Mouse (Mus musculus): ENCODE measurements around the gene Samd1.
"Not testable (repeated sequence)": the region's sequence is repeated elsewhere in the genome, so short reads cannot be mapped to it uniquely, and the experiment has no call there.

Gene Samd1

GRCm38 (mm10) chr8:83997511-83998141 is at the start of gene Samd1:
TSS of gene Samd1 (plus strand) at chr8:83997672.
- DNase-seq = peak; percentile 57

DNA sequence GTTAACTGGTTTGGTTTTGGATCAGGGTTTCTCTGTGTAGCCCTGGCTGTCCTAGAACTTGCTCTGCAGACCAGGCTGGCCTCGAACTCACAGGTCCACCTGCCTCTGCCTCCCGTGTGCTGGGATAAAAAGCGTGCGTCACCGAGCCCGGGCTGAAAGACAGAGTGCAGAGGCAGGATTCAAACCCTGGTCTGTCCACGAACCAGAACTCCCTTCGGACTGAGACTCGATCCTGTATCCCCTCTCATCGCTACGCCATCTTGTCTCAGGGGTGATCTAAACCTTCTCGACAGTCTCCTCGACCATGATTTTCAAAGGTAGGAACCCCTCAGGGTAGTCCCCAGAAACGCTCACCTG is 42.7 kb upstream of the Samd1 start:
- DNase-seq = peak; percentile 39

DNA sequence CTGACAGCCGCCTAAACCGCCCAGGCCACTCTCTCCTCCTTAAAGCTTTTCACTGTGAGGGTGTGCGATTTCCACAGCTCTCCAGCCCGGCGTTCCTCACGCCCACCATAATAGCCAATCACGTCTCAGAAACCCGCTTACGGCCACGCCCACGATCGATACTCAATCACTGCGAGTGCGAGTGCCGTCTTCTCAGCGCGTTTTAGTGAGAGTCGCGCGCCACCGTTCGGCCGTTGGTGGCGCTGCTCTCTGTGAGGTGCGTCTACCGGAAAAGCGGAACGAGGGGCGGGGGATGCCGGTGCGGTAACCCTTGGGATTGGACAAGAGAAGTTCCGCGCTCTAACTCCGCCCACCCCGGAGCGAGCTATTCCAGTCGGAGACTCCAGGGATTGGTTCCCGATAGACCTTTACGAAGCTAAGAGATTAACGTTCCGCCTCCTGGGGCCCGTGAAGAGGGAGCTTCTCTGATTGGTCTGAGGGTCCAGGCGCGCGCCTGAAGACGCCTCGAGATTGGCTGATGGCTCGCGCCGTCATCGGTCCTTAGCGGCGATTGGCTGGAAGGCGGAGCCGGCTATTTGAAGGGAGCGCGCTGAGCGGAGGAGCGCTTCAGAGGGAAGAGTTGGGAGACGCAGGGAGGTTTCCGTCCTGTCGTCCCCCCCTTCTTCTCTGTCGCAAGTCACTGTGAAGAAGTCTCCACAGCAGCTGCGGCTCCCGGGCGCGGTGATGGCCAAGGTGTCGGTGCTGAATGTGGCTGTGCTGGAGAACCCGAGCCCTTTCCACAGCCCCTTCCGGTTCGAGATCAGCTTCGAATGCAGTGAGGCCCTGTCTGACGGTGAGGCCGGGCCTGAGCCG is 42.1 kb upstream of the Samd1 start, which contains the start of the genes Gm10644 and Asf1b:
Gene Gm10644, minus strand, starts transcription at position 100 of the 852 bp plus-strand sequence.
Gene Asf1b, plus strand, starts transcription at position 402 of the 852 bp plus-strand sequence.
- DNase-seq = peak; percentile 99

GRCm38 (mm10) chr8:83955958-83956218 is 41.6 kb upstream of the Samd1 start:
- DNase-seq = no peak

GRCm38 (mm10) chr8:83956789-83957188 is 40.7 kb upstream of the Samd1 start:
- no peak for DNase-seq

- DNase-seq = no peak
These were observed 33.3 kb upstream of the Samd1 start for GRCm38 (mm10) chr8:83964015-83964765.

- DNase-seq = no peak
These were observed 29.8 kb upstream of the Samd1 start for GRCm38 (mm10) chr8:83967701-83968100.

DNA sequence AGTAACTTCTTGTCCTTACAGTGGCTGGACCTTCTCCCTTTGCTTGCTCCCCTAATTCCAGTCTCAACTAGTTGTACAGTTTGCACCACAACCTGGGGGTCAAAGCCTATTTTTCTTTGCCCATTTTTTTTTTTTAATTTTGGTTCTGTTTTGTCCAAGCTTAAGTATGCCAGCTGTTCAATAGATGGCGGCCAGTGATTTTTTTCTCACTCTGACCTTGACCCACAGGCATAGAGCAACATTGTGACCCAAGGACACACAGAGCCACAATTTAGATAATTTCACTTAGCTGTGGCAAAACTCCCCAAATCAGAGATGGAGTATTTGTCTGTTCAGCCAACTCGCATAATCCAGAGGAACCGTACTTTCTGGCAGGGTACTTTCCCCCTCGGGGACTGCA is 26.4 kb upstream of the Samd1 start:
- no peak for DNase-seq

GRCm38 (mm10) chr8:83971661-83972060 is 25.8 kb upstream of the Samd1 start:
- DNase-seq = no peak

DNA sequence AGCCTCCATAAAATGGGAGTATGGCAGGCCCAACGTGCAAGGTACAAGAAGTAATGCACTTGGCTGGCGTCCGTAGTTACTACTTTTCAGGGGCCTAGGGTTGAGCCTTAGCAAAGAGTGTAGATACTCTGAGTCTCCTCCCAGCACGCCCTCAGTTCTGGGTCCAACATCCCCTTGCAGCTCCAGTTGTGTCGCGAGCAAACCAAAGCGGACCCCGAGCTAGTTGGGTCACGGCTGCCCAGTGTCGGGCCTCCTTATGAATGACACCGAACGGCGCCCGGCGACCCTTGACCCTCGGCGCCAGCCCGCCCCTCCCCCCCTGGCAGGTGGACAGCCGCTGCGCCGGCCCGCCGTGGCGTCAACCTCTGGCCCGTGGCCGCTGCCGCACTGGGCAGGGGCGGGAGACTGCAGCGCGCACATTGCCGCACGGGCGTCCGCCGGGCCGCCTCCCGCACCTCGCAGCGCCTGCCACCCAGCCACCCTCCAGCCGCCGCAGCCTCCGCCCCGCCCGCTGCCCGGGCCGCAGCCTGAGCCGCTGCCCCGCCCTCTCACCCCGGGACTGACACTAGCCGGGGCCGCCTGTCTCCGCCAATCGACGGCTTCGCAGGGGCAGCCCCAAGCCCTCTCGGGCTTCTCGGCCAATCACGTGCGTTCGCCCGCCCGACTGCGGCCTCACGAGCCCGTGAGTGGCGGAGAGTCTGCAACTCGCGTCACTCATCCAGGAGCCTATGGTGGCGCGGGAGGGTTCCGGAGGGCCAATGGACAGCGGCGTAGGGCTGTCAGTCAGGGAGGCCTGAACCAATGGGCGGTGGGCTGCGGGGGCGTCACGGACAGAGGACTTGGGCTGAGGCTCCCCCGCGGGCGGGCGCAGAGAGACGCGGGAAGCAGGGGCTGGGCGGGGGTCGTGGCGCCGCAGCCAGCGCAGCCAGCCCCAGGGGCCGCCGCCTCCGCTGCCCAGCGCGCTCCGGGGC is 25.0 kb upstream of the Samd1 start, which contains the start of gene Prkaca:
Gene Prkaca, plus strand, starts transcription at position 844 of the 971 bp plus-strand sequence.
- DNase-seq = peak; percentile 98

DNA sequence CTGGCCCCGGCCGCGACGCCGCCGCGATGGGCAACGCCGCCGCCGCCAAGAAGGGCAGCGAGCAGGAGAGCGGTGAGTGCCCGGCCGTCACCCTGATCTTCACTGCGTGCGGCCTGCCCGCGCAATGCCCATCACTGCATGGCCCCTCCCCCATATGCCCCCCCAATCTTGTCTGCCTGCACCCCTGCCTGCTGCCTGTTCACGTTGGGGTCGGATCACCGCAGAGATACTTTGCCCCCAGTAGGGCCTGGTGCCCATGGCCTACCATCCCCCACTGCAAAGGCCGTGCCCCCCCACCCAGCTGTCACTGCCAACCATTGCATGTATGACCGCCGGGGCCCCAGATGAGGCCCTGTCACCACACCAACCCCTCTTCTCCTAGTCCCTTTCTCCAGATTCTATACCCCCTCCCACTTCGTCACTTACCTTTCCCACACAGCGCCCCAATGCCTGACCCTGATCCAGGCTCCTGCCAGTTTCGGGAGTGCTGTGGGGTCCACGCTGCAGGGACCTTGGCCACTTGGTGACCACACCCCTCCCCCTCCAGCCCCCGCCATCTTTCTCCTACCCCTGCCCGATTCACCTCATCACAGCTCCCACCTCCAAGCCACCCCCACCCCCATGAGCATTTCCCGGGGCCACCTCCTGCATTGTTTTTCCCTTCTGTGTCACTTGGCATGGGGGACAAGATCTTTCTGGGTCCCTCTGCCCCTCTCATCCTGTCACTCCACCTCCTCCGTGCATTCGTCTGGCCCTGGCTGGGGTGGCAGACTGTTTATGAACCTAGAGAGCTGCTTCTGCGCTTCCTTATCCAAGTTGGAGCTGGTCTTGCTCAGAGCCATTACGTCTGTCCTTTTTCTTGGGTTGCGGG is 24.1 kb upstream of the Samd1 start:
- DNase-seq = peak; percentile 43

DNA sequence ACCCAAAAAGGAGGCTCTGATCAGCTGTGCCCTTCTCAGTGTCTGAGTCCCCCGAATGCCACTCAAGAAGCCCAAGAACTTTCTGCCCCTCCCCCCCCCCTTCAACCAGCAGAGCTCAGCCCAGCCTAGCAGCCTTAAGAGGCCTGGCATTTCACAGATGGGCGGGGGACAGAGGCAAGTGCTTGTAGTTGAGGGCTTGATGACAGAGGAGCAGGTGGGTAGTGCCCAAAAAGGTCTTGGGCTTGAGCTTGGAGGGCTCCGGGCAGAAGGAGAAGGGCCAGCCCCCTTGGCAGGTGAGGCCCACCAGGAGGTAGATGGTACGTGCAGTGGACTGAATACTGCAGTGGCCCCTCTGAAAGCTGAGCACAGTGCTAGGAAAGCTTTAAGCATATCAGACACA is 23.0 kb upstream of the Samd1 start:
- no peak for DNase-seq

- DNase-seq = no peak
These were observed 21.3 kb upstream of the Samd1 start for GRCm38 (mm10) chr8:83976101-83976630.

GRCm38 (mm10) chr8:83976779-83977350 is 20.6 kb upstream of the Samd1 start:
- DNase-seq = no peak

DNA sequence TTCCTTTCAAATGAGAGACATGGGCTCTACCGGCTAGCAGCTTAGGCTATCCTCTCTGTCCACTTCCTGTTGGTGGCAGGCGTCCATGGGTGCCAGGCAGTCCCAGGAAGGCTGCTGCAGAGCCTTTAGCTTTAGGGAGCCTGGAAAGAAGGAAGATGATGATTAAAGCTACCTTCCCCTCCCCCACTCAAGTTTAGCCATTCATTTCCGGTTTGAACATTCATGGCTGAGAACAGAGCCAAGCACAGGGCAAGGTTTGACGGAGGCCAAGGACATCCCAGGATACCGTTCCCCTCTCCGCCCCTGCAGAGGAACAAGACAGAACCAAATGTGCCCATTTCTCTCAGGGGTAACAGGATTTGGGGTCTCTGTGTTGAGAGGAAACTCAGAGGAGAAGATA is 19.8 kb upstream of the Samd1 start:
- DNase-seq = no peak

DNA sequence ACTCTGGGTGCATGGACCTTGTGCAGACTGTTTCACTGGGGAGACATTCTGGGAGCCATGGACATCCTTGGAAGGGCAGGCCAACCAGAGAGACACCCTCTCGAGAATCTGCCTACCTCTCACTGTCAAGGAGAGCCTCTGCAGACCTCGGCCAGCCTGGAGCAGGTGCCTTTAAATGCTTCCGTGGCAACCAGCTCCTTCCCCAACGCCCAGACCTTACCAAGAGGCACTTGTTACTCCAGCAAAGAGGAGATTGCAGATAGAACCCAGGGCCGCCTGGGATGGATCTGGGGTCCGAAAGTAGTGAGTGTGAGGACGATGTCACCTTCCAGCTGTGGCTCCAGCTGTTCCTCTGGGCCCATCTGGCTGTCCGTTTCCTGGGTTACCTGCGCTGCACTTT is 19.3 kb upstream of the Samd1 start:
- DNase-seq = no peak

DNA sequence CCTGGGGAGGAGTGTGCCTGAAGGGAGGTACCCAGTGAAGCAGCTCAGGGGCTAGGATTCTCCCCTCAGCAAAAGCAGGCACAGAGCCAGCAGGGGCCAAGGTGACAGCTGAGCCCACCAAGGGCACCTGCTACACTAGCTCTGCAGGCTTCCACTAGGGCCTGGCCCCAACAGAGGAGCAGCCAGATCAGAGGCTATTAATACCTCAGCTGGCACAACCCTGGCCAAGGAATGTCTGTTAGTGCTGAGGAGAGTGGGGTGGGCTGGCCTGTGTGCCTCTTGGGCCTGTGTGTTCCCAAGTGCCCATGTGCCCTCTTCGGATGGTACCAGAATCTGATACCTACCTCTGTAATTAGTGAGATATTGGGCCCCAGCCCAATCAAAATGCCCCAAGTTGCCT is 17.2 kb upstream of the Samd1 start:
- no peak for DNase-seq

GRCm38 (mm10) chr8:83980845-83981244 is 16.6 kb upstream of the Samd1 start:
- no peak for DNase-seq

DNA sequence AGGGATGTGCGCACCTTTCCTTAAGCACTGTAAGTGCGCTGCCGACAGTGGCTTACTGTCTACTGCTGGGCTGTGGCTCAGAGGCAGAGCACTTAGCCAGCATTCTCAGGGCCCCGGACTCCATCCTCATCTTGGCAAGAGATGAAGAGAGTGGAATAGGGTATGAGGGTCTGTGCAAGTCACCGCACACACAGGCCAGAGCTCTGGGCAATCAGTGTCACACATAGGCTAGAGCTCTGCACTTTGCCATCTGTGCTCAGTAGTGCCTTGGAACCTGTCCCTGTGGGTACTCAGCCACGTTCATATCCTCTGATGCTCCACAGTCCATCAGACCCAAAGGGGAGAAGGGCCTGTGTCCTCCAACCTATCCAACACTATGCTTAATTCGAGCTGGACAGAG is 15.9 kb upstream of the Samd1 start:
- no peak for DNase-seq

DNA sequence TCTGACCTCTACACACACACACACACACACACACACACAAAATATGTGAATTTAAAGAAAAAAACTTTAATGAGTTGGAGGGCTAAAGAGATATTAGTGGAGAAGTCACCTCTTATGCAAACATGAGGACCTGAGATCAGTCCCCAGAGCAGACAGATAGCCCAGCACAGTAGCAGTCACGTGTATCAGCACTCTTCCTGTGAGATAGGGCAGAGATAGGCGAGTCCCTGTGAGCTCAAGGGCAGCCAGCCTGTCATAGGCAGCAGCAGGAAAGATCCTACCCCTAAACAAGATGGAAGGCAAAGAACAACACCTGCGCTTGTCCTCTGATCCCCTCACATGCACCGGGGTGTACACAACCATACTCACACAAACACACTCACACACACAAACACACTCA is 15.0 kb upstream of the Samd1 start:
- no peak for DNase-seq

- DNase-seq = not testable (repeated sequence)
These were observed 14.2 kb upstream of the Samd1 start for GRCm38 (mm10) chr8:83983222-83983621.
